Mouse (Mus musculus) midbrain, embryonic 11.5 days (tissue): Measurements from ENCODE around the gene Clasrp. TPM values are rescaled to one million over a fixed set of nuclear protein-coding genes. Genes with fewer than 3 reads are reported as not detected.
A peak's percentile ranks its signal among the peaks of the same experiment; 100 is the strongest.

Experiments
- ATAC-seq: fragments of 200-750 bp; cut with Nextera tagmentation; 2 replicates; pipeline ENCODE4 v1.8.0; 2017; ENCODE audit warnings: moderate TSS enrichment, moderate library complexity; ENCODE audit not compliant: low FRiP score
- DNase-seq: peaks from one replicate; pipeline ENCODE4 v3.0.0; 2015; ENCODE audit warnings: low spot score; ENCODE audit errors: missing footprints
- H3K27ac ChIP-seq: fragments of 300-500 bp; sonication (generic); 2 replicates; pipeline ENCODE4 v1.5.1; 2014; ENCODE audit warnings: low read depth, low read length
- H3K27me3 ChIP-seq: fragments of 300-500 bp; sonication (generic); 2 replicates; pipeline ENCODE4 v1.6.1; 2014; ENCODE audit warnings: mild to moderate bottlenecking, low read length, moderate library complexity, mixed read lengths; ENCODE audit not compliant: control insufficient read depth, insufficient read depth
- H3K36me3 ChIP-seq: fragments of 300-500 bp; sonication (generic); 2 replicates; pipeline ENCODE4 v1.6.1; 2014; ENCODE audit warnings: mild to moderate bottlenecking, low read length, moderate library complexity, mixed read lengths; ENCODE audit not compliant: control insufficient read depth, insufficient read depth
- H3K4me1 ChIP-seq: fragments of 300-500 bp; sonication (generic); 2 replicates; pipeline ENCODE4 v1.6.1; 2014; ENCODE audit warnings: low read length; ENCODE audit not compliant: control insufficient read depth, insufficient read depth
- H3K4me2 ChIP-seq: fragments of 300-500 bp; sonication (generic); 2 replicates; pipeline ENCODE4 v1.6.1; 2014; ENCODE audit warnings: mild to moderate bottlenecking, moderate library complexity
- H3K4me3 ChIP-seq: fragments of 300-500 bp; sonication (generic); 2 replicates; pipeline ENCODE4 v1.5.1; 2014; ENCODE audit warnings: low read depth, low read length
- H3K9ac ChIP-seq: fragments of 300-500 bp; sonication (generic); 2 replicates; pipeline ENCODE4 v1.6.1; 2014; ENCODE audit warnings: low read length
- H3K9me3 ChIP-seq: fragments of 300-500 bp; sonication (generic); 2 replicates; pipeline ENCODE4 v1.6.1; 2016; ENCODE audit warnings: low read length; ENCODE audit not compliant: control insufficient read depth
- WGBS: fragments of 180-500 bp; shearing (Covaris S2); extraction: QIAGEN DNeasy Blood & Tissue Kit; methylation state at CpG from one replicate; pipeline ENCODE4 v1.1.7; 2014; 5-methylcytosine and 5-hydroxymethylcytosine counted together
- polyA plus RNA-seq: library from polyadenylated mRNA; unstranded; fragments of >200 nt; fragmentation: Nextera tagmentation; extraction: Ambion mirVana; gene quantifications from 2 replicates; pipeline ENCODE4 v1.2.1, GENCODE M21; 2014

Gene Clasrp
- polyA plus RNA-seq, 1 experiment from 2014 or later, result 44.6 TPM

DNA sequence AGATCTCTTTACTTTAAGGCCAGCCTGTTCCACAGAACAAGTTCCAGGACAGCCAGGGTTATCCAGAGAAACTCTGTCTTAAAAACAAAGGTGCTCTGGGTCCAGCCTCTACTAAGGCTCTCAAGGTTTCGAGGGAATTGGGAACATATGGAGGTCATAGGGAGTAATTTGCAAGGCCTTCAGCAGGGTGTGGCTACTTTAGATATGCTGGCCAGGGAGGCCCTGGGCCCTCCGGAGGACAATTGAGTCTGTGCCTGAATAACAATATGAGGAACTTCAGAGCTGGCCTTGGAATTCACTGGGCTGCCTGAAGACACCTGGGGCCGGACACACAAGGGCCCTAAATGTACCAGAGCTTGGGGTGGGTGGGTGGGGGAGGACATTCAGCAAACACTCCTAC lies 28.7 kb downstream of the Clasrp start:
- Histone ChIP-seq H3K36me3 (no peaks in the 10 kb centered on the region), H3K27ac (no peak overlapping the region), H3K9ac (no peak overlapping the region), H3K4me1 (peaks cover 11% of the 10 kb centered on the region), H3K27me3 (peaks cover 45% of the 10 kb centered on the region), H3K4me3 (no peak overlapping the region), H3K9me3 (no peaks in the 10 kb centered on the region), H3K4me2 (no peak overlapping the region)
- WGBS, result 62% methylated on average over 3 of the region's 3 CpGs
- DNase-seq (peak; percentile 59), ATAC-seq (no peak)

- 24% methylated on average over 16 of the region's 16 CpGs for WGBS
- Histone ChIP-seq H3K4me3 (peak overlapping the region; percentile 86), H3K4me1 (peaks cover 11% of the 10 kb centered on the region), H3K27ac (no peak overlapping the region), H3K27me3 (peaks cover 35% of the 10 kb centered on the region), H3K9me3 (no peaks in the 10 kb centered on the region), H3K9ac (peak overlapping the region; percentile 86), H3K4me2 (peak overlapping the region; percentile 67), H3K36me3 (peaks cover 1% of the 10 kb centered on the region; the same call in 1 of the 2 replicates)
- no peak for ATAC-seq
- no peak for DNase-seq
Measured at GRCm38 (mm10) chr7:19573776-19574140, 30.5 kb downstream of the Clasrp start.

DNA sequence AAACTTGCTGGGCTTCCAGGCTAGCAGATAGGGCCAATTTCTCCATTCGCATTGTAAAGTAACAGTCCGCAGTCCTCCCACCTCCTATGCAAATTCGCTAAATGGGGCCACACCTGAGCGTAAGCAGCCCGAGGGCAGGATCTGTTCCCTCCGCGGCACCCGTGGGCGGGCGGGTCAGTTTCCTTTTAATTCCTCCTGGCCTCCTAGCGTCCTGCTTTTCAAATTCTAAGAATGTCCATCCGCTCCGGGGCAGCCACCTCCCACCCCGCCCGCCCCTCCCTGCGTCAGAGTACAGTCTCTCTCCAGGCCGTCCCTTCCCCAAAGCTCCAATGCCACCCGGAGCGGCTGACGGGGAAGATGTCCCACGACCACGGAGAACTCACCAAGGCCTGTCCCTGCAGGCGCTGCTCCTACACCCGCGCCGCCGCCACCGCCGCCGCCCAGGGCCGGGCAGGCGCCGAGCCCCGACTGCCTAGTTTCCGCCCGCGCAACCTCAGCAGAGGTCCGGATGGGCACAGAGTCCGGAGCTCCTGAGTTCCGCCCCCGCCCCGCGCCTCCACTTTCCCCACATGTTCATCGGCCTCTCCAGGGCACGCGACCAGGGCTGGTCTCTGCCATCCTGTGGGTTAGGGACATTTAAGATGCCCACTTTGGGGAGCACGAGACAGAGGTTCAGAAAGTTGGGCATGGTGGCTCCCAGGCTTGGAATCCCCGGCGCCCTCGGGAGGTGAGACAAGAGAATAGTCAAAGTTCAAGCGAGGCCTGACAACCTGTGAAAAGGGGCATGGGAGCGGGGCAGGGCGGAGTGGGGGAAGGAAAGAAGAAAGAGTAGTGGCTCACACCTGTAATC lies 31.1 kb downstream of the Clasrp start:
- Histone ChIP-seq H3K27ac (peak overlapping the region; percentile 45; the same call in 1 of the 2 replicates), H3K36me3 (peaks cover 2% of the 10 kb centered on the region; the same call in 1 of the 2 replicates), H3K9me3 (no peaks in the 10 kb centered on the region), H3K4me2 (peak overlapping the region; percentile 67), H3K27me3 (peaks cover 29% of the 10 kb centered on the region), H3K4me3 (peak overlapping the region; percentile 86), H3K9ac (peak overlapping the region; percentile 86), H3K4me1 (peaks cover 11% of the 10 kb centered on the region)
- DNase-seq (peak; percentile 99), ATAC-seq (peak; percentile 83)
- under 1% methylated on average over 53 of the region's 53 CpGs for WGBS

- H3K27me3 ChIP-seq, result peaks cover 2% of the 10 kb centered on the region; the same call in 1 of the 2 replicates
- H3K9ac ChIP-seq, result no peak overlapping the region
- peaks cover 6% of the 10 kb centered on the region; the same call in 1 of the 2 replicates for H3K4me1 ChIP-seq
- H3K9me3 ChIP-seq, result no peaks in the 10 kb centered on the region; the same call in 1 of the 2 replicates
- WGBS, result 90% methylated on average over 3 of the region's 3 CpGs
- no peak overlapping the region for H3K4me2 ChIP-seq
- ATAC-seq (no peak), DNase-seq (no peak)
- H3K4me3 ChIP-seq, result no peak overlapping the region
- H3K27ac ChIP-seq, result no peak overlapping the region
- H3K36me3 ChIP-seq, result peaks cover 7% of the 10 kb centered on the region
Measured at GRCm38 (mm10) chr7:19569647-19570046, 34.6 kb downstream of the Clasrp start.

GRCm38 (mm10) chr7:19567426-19567825 lies 36.9 kb downstream of the Clasrp start:
- DNase-seq (no peak), ATAC-seq (no peak)
- no peak overlapping the region for H3K4me2 ChIP-seq
- no peak overlapping the region for H3K9ac ChIP-seq
- peaks cover 12% of the 10 kb centered on the region for H3K36me3 ChIP-seq
- no peaks in the 10 kb centered on the region for H3K27me3 ChIP-seq
- H3K9me3 ChIP-seq, result no peaks in the 10 kb centered on the region; the same call in 1 of the 2 replicates
- H3K27ac ChIP-seq, result no peak overlapping the region
- WGBS, result 91% methylated on average over 8 of the region's 8 CpGs
- peaks cover 7% of the 10 kb centered on the region; the same call in 1 of the 2 replicates for H3K4me1 ChIP-seq
- no peak overlapping the region for H3K4me3 ChIP-seq

DNA sequence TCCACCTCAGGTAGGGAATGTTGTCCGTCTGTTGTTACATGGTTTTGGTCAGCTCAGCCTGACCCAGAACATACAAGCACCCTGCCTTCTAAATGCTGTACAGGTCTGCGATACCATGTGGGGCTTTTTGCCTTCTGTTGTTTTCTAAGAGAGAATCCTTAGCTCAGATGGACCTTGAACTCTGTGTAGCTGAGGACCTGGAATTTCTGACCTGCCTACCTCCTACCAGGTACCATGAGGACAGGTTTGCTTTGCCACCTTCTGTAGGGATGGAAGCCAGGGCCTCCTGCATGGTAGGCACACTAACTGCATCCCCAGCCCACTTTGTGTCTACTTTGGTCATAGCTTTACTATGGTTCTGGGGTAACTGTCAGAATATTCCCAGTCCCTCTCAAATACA lies 38.5 kb downstream of the Clasrp start:
- WGBS, result 94% methylated on average over 2 of the region's 2 CpGs
- peaks cover 12% of the 10 kb centered on the region for H3K36me3 ChIP-seq
- H3K4me2 ChIP-seq, result no peak overlapping the region

GRCm38 (mm10) chr7:19564455-19564854 lies 39.8 kb downstream of the Clasrp start:
- no peak for ATAC-seq
- H3K36me3 ChIP-seq, result peaks cover 12% of the 10 kb centered on the region
- H3K4me3 ChIP-seq, result no peak overlapping the region
- H3K27ac ChIP-seq, result no peak overlapping the region
- H3K4me2 ChIP-seq, result no peak overlapping the region
- peaks cover 15% of the 10 kb centered on the region for H3K4me1 ChIP-seq
- WGBS, result 85% methylated on average over 4 of the region's 4 CpGs
- H3K9me3 ChIP-seq, result no peaks in the 10 kb centered on the region; the same call in 1 of the 2 replicates
- DNase-seq, result no peak
- H3K27me3 ChIP-seq, result no peaks in the 10 kb centered on the region
- no peak overlapping the region for H3K9ac ChIP-seq

More for the DNA sequence above, 38.5 kb downstream of the Clasrp start:
- DNase-seq (no peak), ATAC-seq (no peak)
- H3K9me3 ChIP-seq, result no peaks in the 10 kb centered on the region; the same call in 1 of the 2 replicates
- H3K4me3 ChIP-seq, result no peak overlapping the region
- H3K9ac ChIP-seq, result no peak overlapping the region
- no peak overlapping the region for H3K27ac ChIP-seq
- H3K4me1 ChIP-seq, result peaks cover 7% of the 10 kb centered on the region
- no peaks in the 10 kb centered on the region for H3K27me3 ChIP-seq

GRCm38 (mm10) chr7:19563884-19564283 lies 40.4 kb downstream of the Clasrp start:
- no peak for DNase-seq
- Histone ChIP-seq H3K4me1 (peaks cover 20% of the 10 kb centered on the region), H3K9ac (no peak overlapping the region), H3K27me3 (no peaks in the 10 kb centered on the region), H3K4me2 (no peak overlapping the region), H3K36me3 (peaks cover 12% of the 10 kb centered on the region), H3K4me3 (no peak overlapping the region), H3K9me3 (no peaks in the 10 kb centered on the region; the same call in 1 of the 2 replicates), H3K27ac (no peak overlapping the region)
- 84% methylated on average over 3 of the region's 3 CpGs for WGBS
- ATAC-seq, result no peak
